Mouse (Mus musculus) granulocyte monocyte progenitor cell, adult 5-6 weeks (primary cell): ENCODE data around the gene Gm12184. TPM values are rescaled to one million over a fixed set of nuclear protein-coding genes. Genes with fewer than 3 reads are reported as not detected.
A peak's percentile ranks its signal among the peaks of the same experiment; 100 is the strongest.
"Not testable (repeated sequence)": the region's sequence is repeated elsewhere in the genome, so short reads cannot be mapped to it uniquely, and the experiment has no call there.

Experiments used
- ATAC-seq: replicated peaks from 2 replicates; pipeline ENCODE4 v1.8.0; 2016; ENCODE audit warnings: mild to moderate bottlenecking, moderate TSS enrichment, inconsistent platforms; ENCODE audit not compliant: poor library complexity, severe bottlenecking
- total RNA-seq, 2 experiments: library from RNA; stranded (forward) in 1 of 2; stranded (reverse) in 1 of 2; fragments of 200-712, 200-1000 nt in 1 of 2; fragments of >200 nt in 1 of 2; fragmentation: Nextera tagmentation in 1 of 2; gene quantifications; 2 replicates each; pipeline ENCODE4 v1.2.3; 2014 to 2017

The Gm12184 gene
- total RNA-seq, 2 experiments from 2014 or later, result 2.9 to 14.2 TPM

DNA sequence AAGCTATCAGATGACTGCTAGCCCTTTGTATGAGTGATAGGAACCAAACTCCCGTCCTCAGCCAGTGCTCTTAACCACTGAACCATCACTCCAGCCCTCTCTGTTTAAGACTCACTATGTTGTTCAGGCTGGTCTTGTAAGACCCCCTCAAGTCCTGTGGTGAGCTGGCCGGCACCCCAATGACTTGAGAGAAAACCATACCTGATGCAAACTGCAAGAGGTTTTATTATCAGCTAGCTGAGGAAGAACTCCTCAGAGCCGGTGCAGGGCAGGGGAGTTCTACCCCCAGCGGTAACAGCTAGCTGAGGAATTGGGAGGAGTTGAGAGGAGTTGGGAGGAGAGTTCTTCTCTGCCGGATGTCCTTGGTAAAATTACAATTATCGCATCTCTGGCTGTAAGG, 1.5 kb upstream of the Gm12184 start:
- no peak for ATAC-seq

DNA sequence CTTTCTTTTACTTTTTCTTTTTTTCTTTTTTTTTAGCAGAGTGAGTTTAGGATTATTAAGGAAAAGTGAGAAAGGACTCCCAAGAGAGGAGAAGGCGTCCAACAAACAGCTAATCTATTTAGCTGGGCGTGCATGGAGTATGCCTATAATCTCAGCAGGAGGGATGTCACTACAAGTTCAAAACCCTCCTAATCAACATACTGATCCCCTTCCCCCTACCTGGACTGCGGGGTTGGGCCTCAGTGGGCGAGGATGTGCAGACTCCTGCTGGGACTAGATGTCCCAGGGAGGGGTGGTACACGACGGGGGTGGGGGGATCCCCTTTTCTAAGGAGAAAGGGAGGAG, 269 bp upstream of the Gm12184 start:
- ATAC-seq, result no peak

GRCm38 (mm10) chr11:48824311-48824830, 2.1 kb downstream of the Gm12184 start:
- ATAC-seq, result no peak

- peak; percentile 49 for ATAC-seq
Measured at GRCm38 (mm10) chr11:48823536-48823972, 2.9 kb downstream of the Gm12184 start.

DNA sequence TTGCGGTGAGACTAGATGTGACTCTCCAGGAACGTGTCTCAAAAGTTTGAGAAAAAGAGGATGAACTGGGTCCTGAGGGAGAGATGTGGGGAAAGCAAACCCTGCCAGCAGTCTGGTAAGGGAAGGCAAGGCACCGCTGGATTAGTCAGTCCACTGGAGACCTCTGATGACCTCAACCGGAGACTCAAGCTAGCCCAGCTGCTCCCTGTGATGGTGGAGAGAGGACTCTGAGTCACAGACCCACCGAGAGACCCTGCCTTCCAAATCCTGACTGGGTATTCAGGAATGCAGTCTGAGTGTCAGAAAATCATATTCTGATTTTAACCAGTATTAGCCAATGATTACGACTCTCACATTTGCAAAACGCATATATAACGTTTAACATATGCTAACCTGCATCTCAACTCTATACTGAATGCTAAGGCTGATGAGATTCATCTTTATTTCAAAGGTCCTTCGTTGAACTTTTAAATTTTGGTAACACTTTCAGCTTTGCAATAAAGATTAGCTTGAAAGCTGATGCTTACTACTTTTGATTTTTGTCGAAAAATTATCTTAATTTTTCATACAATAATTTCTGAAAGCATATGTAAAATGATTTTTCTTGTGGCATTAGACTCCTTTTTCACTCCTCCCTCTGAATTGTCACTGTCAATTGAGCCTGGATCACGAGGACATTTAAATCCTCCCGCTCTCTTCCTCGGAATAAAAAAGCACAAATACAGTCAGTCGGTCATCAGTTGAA, 3.5 kb downstream of the Gm12184 start:
- ATAC-seq, result no peak

DNA sequence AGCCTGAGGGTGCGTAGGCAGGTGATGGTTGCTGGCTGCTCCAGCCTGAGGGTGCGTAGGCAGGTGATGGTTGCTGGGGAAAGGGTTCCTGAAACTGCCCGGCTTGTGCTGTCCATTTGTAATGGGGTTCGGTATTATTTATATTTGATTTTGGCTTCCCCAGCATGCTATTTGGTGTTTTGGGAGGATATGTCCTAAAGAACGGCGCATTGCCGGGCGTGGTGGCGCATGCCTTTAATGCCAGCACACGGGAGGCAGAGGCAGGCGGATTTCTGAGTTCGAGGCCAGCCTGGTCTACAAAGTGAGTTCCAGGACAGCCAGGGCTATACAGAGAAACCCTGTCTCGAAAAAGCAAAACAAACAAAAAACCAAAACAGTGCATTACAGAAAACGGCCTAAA, 5.2 kb downstream of the Gm12184 start:
- not testable (repeated sequence) for ATAC-seq

GRCm38 (mm10) chr11:48820308-48820674, 6.2 kb downstream of the Gm12184 start:
- no peak for ATAC-seq

DNA sequence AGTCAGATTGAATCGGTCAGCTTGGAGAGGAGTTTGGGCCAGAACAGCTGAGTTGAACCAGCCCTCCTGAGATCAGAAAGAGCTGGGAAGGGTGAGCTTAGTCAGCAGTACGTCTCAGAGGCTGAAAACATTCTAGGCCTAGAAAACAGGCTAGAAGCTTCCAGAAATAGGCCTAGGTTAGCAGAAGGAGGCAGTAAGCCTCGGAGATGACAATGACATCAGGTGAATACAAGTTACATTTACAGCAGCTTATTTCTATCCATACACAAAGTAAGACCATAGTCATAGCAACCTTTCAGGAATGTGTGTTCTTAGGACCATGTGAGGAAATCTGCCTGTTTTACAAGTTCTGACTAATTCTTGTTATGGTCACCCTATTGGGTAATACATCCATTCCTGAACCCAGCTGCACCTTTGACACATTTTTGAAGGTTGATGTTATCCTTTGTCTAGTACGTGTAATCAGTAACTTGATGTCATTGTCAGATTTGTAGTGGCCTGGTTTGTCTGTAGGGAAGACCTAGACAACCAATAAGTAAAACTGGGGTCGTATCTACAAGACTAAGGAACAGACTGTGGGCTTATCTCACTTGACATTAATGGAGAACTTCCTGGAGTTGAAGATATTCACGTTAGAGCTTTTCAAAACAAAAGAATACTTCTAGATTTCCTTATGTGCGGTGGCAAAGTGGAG, 6.7 kb downstream of the Gm12184 start:
- no peak for ATAC-seq

GRCm38 (mm10) chr11:48818346-48818745, 8.1 kb downstream of the Gm12184 start:
- ATAC-seq, result peak; percentile 15

DNA sequence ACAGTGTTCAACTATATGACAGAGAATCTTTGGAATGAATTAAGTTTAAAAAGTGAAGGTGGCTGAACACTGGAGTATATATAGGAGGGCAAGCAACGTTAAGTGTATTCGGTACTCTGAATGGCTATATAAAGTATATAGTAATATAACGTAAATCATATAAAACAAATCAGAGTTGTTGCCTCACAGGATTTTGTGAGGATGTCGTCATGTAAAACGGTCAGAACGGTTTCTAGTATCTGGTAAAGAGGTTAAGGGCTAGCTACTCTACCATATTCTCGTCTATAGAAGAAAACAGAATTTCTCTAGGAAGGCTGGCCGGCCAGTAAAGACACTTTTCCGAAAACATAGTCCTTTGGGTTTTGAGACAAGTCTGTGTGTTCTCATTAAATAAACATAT, 8.7 kb downstream of the Gm12184 start:
- no peak for ATAC-seq

DNA sequence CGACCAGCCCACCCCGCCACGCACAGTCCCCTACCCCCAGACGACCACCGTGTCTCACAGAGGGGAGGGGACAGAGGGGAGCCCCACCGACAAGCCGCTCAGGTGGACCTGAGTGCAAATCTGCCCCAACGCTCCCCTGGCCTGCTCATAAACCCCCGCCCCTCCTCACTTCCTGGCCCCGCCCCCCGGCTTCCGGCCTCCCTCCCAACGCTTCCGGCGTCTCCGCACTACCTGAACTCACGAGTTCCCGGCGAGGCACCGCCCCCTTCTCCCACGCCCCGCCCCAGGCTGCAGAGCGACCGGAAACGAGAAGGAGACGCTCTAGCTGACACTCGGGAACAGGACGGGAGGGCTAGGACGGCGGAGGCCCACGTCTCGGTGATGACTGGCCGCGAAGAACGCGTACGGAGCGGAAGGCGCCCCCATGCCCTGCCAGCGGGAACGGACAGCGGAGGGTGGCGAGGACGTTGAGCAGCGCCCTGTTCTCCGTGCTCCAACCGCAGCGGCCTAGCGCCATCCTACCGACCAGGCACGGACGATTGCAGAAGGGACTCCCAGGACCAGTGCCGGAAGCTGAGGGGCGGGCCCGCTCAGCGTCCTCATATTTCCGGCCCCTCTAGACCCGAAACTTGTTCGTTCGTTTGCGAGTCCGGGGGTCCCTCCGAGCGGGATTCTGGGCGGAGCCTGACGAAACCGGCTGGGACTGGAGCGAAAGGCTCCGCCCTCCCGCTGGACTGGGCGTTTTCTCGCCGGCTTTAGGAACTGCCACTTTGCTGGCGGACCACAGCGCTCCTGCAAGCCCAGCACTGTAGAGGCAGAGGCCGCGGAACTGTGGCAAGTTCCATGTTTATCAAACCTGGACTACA, 9.4 kb downstream of the Gm12184 start, which contains the start of gene Trim41:
TSS of gene Trim41 (minus strand) at position 554 of the 866 bp plus-strand sequence.
- peak; percentile 74 for ATAC-seq

GRCm38 (mm10) chr11:48816281-48816781, 10.1 kb downstream of the Gm12184 start:
- ATAC-seq, result peak; percentile 47

DNA sequence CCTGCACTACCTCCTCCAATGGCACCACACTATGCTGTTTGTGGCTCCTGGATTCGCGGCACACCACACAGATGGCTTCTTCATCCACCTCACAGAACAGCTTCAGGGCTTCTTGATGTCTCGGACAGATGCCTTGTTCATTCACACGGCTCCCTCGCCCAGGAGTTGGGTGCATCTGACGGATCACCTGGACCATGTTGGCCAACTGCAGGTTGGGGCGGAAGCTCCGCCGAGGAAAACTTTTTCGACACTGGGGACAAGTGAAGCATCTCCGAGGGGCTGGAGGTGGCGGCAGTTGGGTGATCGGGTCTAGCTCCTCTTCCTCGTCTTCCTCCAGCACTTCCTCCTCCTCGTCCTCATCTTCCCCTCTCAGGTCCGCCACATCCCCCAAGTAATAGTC, 10.6 kb downstream of the Gm12184 start:
- no peak for ATAC-seq

GRCm38 (mm10) chr11:48813782-48814181, 12.7 kb downstream of the Gm12184 start:
- no peak for ATAC-seq

GRCm38 (mm10) chr11:48810142-48810541, 16.3 kb downstream of the Gm12184 start:
- ATAC-seq, result no peak

DNA sequence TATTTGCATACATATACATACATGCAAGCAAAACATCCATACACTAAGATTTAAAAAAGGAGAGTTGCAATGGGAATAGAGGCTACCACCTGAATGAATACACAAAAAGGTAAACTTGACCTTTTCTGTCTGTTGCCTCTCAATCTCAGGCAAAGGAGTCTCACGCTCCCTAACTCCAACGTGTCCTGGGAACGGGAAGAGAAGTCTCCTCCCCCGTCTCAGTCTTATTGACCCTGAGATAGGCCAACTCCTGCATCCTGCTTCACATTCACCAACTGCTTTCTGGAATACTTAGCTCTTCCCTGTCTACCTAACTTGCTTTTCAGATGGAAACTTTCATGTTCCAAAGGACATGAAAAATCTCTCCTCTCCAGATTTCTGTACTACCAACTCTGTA, 17.0 kb downstream of the Gm12184 start:
- ATAC-seq, result no peak

DNA sequence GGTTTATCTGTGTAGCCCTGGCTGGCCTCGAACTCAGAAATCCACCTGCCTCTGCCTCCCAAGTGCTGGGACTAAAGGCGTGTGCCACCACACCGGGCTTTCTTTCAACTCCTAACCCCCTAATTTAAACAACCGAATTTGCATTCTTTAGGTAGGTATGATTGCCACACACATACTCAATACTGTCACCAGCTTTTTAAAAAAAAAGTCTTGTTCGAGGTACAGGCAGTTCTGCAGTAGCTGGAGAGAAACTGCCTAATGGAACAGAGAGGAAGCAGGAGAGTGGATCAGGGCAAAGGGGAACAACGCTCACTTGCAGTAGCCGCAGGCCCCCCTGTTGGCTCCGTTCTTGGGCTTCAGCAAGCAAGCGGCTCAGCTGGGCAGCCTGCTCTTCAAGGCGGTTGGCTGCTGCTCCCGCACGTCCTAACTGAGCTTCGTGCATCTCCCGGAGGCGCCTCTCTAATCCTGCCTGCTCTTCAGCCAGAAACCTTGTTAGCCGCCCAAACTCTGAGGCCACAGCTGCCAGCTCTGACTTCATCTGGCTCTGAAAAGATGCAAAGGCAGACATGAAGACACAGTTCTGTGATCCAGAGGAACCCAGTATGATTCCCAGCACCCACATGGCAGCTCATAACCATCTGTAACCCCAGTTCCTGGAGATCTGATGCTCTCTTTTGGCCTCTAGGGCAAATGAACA, 17.6 kb downstream of the Gm12184 start:
- ATAC-seq, result peak; percentile 60

- ATAC-seq, result no peak
Measured at GRCm38 (mm10) chr11:48808304-48808646, 18.2 kb downstream of the Gm12184 start.

DNA sequence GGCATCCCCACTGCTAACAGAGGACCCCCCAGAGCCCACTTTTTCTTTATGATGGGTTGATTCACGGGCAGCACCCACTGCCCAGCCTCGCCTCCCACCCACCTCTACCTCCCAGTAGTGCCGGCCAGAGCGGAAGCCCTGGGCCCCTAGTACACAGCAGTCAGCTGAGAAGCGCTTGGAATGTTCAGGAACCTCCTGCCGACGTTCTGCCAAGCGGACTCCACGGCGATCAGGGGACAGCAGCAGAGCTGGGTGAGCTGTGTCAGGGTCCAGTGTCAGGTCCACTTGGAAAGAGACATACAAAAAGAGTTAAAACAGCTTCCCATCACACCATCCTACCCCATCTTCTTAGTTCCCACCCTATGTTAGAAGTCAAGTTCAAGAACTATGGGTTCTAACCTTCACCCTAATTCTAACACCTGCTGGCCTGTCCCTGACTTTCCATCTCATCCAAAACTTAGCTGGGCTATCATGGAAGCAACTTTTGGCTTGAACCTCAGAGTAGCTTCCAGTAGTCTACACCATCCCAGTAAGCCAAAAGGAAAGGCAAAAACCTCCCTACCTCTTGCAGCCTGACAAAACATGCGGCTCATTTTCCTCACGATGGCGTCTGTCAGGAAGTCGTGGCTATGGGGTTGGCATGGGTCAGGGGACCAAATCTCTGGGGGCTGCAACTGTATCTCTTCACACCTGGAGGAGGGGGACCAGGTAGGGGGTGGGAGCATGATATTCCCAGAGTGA, 18.7 kb downstream of the Gm12184 start:
- no peak for ATAC-seq
